Mouse (Mus musculus) Patski (cell line): ENCODE results near the gene Foxi1. TPM values are rescaled to one million over a fixed set of nuclear protein-coding genes. Genes with fewer than 3 reads are reported as not detected.
A peak's percentile ranks its signal among the peaks of the same experiment; 100 is the strongest.
"Not testable (repeated sequence)": the region's sequence is repeated elsewhere in the genome, so short reads cannot be mapped to it uniquely, and the experiment has no call there.

Experiments used
- ATAC-seq: fragments of 100-300 bp; one replicate; pipeline ENCODE4 v1.8.0; 2021
- CTCF ChIA-PET: fragments of 350-600 bp; sonication (Branson Sonifier 250); formaldehyde crosslinking; loops from one replicate; lab custom pipeline; 2022; ENCODE audit warnings: inconsistent platforms; lab: Charles Lee
- POLR2A ChIA-PET: fragments of 350-600 bp; sonication (Branson Sonifier 250); formaldehyde crosslinking; loops from one replicate; lab custom pipeline; 2022; ENCODE audit warnings: antibody characterized with exemption, inconsistent platforms; lab: Charles Lee
- DNase-seq: peaks from one replicate; pipeline ENCODE4 v3.0.0-alpha.2; 2011; ENCODE audit warnings: low read depth, low spot score
- H3K27me3 ChIP-seq: fragments of 371-371 bp; one replicate; pipeline ENCODE4 v1.5.1; 2021
- CTCF ChIP-seq: fragments of 100-300 bp; IDR thresholded peaks from one replicate; pipeline ENCODE4 v1.5.1; 2021
- in situ Hi-C: fragments of 300-500 bp; cut with MboI; formaldehyde crosslinking; loops from 3 replicates; pipeline ENCODE4 v1.11.1; 2018; ENCODE audit warnings: low pct_unique_long_range_greater_than_20kb, mixed read lengths
- polyA plus RNA-seq: library from polyadenylated mRNA; unstranded; gene quantifications from one replicate; pipeline ENCODE4 v1.2.3, GENCODE M21; 2021

Gene Foxi1
- not detected for polyA plus RNA-seq

GRCm38 (mm10) chr11:34207989-34208388 lies at the start of gene Foxi1:
Gene Foxi1, minus strand, starts transcription at chr11:34208089.
- CTCF ChIA-PET, result interaction anchor here (0.8 kb wide), 1 partner anchor 9 kb away, joined by 3 read pairs; no protein-coding TSS in a partner anchor
- TF ChIP-seq CTCF, result no peak
- DNase-seq, result no peak
- peaks cover 21% of the 10 kb centered on the region for H3K27me3 ChIP-seq
- in situ Hi-C loops, result loop anchor here (25.0 kb wide), 2 partner anchors 246 to 471 kb away; partner anchors contain the start of gene Kcnmb1
- no peak for ATAC-seq
- POLR2A ChIA-PET, result interaction anchor here (0.6 kb wide), 1 partner anchor 768 kb away, joined by 3 read pairs; no protein-coding TSS in a partner anchor

GRCm38 (mm10) chr11:34242979-34243378 lies 35.1 kb upstream of the Foxi1 start:
- in situ Hi-C loops, result no loop called here
- CTCF ChIA-PET, result no interaction called here
- DNase-seq (no peak), ATAC-seq (no peak)
- TF ChIP-seq CTCF, result no peak
- H3K27me3 ChIP-seq, result no peaks in the 10 kb centered on the region
- POLR2A ChIA-PET, result no interaction called here

- TF ChIP-seq CTCF, result no peak
- in situ Hi-C loops, result no loop called here
- ChIA-PET POLR2A (no interaction called here), CTCF (interaction anchor here (1.3 kb wide), 1 partner anchor 13 kb away, joined by 4 read pairs; no protein-coding TSS in a partner anchor)
- H3K27me3 ChIP-seq, result peaks cover 1% of the 10 kb centered on the region
- no peak for ATAC-seq
- DNase-seq, result no peak
Observed at GRCm38 (mm10) chr11:34240252-34240651, 32.4 kb upstream of the Foxi1 start.

GRCm38 (mm10) chr11:34239691-34240090 lies 31.8 kb upstream of the Foxi1 start:
- CTCF ChIA-PET, result interaction anchor here (1.3 kb wide), 1 partner anchor 13 kb away, joined by 4 read pairs; no protein-coding TSS in a partner anchor
- POLR2A ChIA-PET, result no interaction called here
- peaks cover 7% of the 10 kb centered on the region for H3K27me3 ChIP-seq
- in situ Hi-C loops, result no loop called here
- TF ChIP-seq CTCF, result no peak
- no peak for DNase-seq
- no peak for ATAC-seq

GRCm38 (mm10) chr11:34236885-34237284 lies 29.0 kb upstream of the Foxi1 start:
- CTCF ChIA-PET, result no interaction called here
- POLR2A ChIA-PET, result no interaction called here
- H3K27me3 ChIP-seq, result peaks cover 9% of the 10 kb centered on the region
- DNase-seq (no peak), ATAC-seq (no peak)
- in situ Hi-C loops, result no loop called here
- TF ChIP-seq CTCF, result no peak

GRCm38 (mm10) chr11:34236091-34236759 lies 28.3 kb upstream of the Foxi1 start:
- peaks cover 11% of the 10 kb centered on the region for H3K27me3 ChIP-seq
- no peak for TF ChIP-seq CTCF
- in situ Hi-C loops, result no loop called here
- ChIA-PET POLR2A (no interaction called here), CTCF (no interaction called here)
- no peak for ATAC-seq
- no peak for DNase-seq

GRCm38 (mm10) chr11:34228758-34229364 lies 21.0 kb upstream of the Foxi1 start:
- DNase-seq, result no peak
- ChIA-PET CTCF (no interaction called here), POLR2A (no interaction called here)
- TF ChIP-seq CTCF, result no peak
- H3K27me3 ChIP-seq, result peaks cover 3% of the 10 kb centered on the region
- ATAC-seq, result no peak
- in situ Hi-C loops, result no loop called here

GRCm38 (mm10) chr11:34227180-34227579 lies 19.3 kb upstream of the Foxi1 start:
- DNase-seq (no peak), ATAC-seq (no peak)
- in situ Hi-C loops, result no loop called here
- H3K27me3 ChIP-seq, result peaks cover 3% of the 10 kb centered on the region
- ChIA-PET POLR2A (no interaction called here), CTCF (interaction anchor here (1.2 to 1.6 kb wide), 2 partner anchors 12 to 52 kb away, joined by 4 read pairs; no protein-coding TSS in a partner anchor)
- peak; percentile 21 for TF ChIP-seq CTCF

- in situ Hi-C loops, result loop anchor here (25.0 kb wide), 2 partner anchors 258 to 483 kb away; partner anchors contain the start of gene Kcnmb1
- POLR2A ChIA-PET, CTCF ChIA-PET, DNase-seq, H3K27me3 ChIP-seq, ATAC-seq: not testable (repeated sequence)
Observed at GRCm38 (mm10) chr11:34220596-34220995, 12.7 kb upstream of the Foxi1 start.

GRCm38 (mm10) chr11:34212853-34213252 lies 5.0 kb upstream of the Foxi1 start:
- ATAC-seq, result no peak
- in situ Hi-C loops, result loop anchor here (25.0 kb wide), 2 partner anchors 251 to 476 kb away; partner anchors contain the start of gene Kcnmb1

GRCm38 (mm10) chr11:34202769-34203168 lies 5.1 kb downstream of the Foxi1 start:
- ATAC-seq (no peak), DNase-seq (no peak)
- peaks cover 16% of the 10 kb centered on the region for H3K27me3 ChIP-seq
- no peak for TF ChIP-seq CTCF
- ChIA-PET POLR2A (no interaction called here), CTCF (interaction anchor here (0.7 to 1.7 kb wide), 2 partner anchors 11 to 12 kb away, joined by 3 read pairs; no protein-coding TSS in a partner anchor)
- in situ Hi-C loops, result loop anchor here (25.0 kb wide), 2 partner anchors 240 to 465 kb away; partner anchors contain the start of gene Kcnmb1

More at GRCm38 (mm10) chr11:34212853-34213252, 5.0 kb upstream of the Foxi1 start:
- peaks cover 10% of the 10 kb centered on the region for H3K27me3 ChIP-seq
- DNase-seq, result no peak
- peak; percentile 52 for TF ChIP-seq CTCF
- ChIA-PET POLR2A (no interaction called here), CTCF (interaction anchor here (1.5 to 1.9 kb wide), 3 partner anchors 11 to 30 kb away, joined by 3 to 5 read pairs (median 3); no protein-coding TSS in a partner anchor)
